Mouse (Mus musculus) brown adipose tissue, adult 24 weeks (tissue): ENCODE results near the gene Pofut1. TPM values are rescaled to one million over a fixed set of nuclear protein-coding genes. Genes with fewer than 3 reads are reported as not detected.

Source experiments
- polyA plus RNA-seq: library from polyadenylated mRNA; stranded (reverse); fragments of >200 nt; gene quantifications from 2 replicates; pipeline ENCODE4 v1.2.4, GENCODE M21; 2012; ENCODE audit not compliant: missing spikeins, insufficient read depth, insufficient read length

The Pofut1 gene
- polyA plus RNA-seq, 1 experiment, result 10.2 TPM

Other genes with a start within 250 kb of the Pofut1 start
- gene Pdrg1, start 226.1 kb upstream of the Pofut1 start, polyA plus RNA-seq, result 77.4 and 100 TPM in 2 replicates
- gene Xkr7, start 209.7 kb upstream of the Pofut1 start, polyA plus RNA-seq, result not detected in 2 replicates
- 4.0 and 4.5 TPM in 2 replicates for gene Ccm2l, start 175.6 kb upstream of the Pofut1 start, polyA plus RNA-seq
- 1.1 and 1.7 TPM in 2 replicates for gene Hck, start 133.1 kb upstream of the Pofut1 start, polyA plus RNA-seq
- gene Tm9sf4, start 80.2 kb upstream of the Pofut1 start, polyA plus RNA-seq, result 28.8 and 36.9 TPM in 2 replicates
- gene Tspyl3, start 16.1 kb upstream of the Pofut1 start, polyA plus RNA-seq, result 0.32 and 0.38 TPM in 2 replicates
- gene Plagl2, start 107 bp upstream of the Pofut1 start, polyA plus RNA-seq, result 1.7 and 2.8 TPM in 2 replicates
- gene Kif3b, start 49.9 kb downstream of the Pofut1 start, polyA plus RNA-seq, result 7.3 and 9.4 TPM in 2 replicates
- gene Asxl1, start 104.3 kb downstream of the Pofut1 start, polyA plus RNA-seq, result 4.9 and 6.2 TPM in 2 replicates